Mouse (Mus musculus) natural killer cell, adult 2 months (primary cell): Measurements from ENCODE around the gene Mab21l3.

Experiments
- DNase-seq, 2 experiments: peaks; one replicate each; pipeline ENCODE4 v3.0.0; 2022; ENCODE audit warnings: low spot score in 2 of 2

Mab21l3 gene

DNA sequence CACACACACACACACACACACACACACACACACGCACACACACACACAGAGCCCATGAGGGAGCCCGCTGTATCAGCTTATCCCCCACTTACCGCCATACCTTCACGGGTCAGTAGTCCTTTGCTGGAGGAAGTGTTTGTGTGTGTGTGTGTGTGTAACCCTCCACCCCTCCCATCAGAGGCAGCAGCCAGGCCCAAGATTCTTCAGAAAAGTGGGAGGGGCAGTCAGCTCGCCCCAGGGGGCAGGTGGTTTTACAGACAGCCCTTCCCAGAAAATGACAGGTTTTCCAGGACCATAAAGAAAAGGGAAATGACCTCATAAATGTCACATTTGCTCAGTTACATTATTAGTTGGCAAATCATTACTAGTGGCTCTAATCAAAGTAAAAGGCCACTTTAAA is at the start of gene Mab21l3:
Mab21l3 (minus strand) TSS at position 144 of the 400 bp plus-strand sequence.
- DNase-seq = no peak

DNA sequence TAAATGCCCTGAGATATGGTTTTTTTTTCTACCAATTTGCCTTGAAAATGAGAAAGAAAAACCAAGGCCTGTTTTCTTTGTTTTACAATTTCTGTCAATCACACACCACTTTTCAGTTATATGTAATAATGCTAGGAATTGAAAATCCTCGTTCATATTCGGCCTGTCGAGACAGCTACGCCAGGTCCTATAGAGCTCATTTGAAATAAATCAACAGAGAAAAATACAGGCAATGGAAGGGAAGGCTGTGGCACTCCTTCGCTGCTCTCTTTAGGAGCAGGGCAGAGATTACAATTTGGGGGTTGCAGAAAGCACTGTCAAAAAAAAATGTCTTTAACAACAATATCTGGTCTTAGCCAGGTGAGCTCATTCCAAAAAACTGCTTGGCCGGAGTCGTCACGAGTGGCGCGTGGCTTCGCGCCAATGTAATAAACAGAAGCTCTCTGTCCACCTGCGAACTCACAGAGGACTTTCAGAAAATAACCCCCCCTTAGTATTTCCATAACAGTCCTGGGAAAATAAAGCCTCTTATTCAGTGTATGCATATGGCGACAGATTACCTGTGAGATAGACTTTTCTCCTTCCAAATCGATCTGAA is 48.7 kb upstream of the Mab21l3 start:
- DNase-seq = no peak

DNA sequence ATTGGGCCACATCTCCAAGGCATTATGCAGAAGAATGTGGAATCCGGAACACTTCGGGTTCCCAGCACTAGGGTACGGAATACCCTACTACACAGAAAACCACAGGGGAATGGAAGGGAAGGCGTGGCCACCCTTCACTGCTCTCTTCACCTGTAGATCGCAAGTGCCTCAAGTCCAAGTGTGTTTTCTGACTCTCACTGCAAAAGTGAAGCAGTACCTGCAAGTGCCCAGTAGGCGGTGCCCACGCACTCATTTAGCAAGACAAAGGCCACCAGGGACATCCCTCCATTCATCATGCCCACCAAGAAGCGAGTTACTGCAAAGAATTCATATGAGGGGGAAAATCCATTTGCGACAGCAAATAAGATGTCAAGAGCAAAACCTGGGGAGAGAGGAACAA is 48.1 kb upstream of the Mab21l3 start:
- peak; percentile 23 to 54 for DNase-seq

DNA sequence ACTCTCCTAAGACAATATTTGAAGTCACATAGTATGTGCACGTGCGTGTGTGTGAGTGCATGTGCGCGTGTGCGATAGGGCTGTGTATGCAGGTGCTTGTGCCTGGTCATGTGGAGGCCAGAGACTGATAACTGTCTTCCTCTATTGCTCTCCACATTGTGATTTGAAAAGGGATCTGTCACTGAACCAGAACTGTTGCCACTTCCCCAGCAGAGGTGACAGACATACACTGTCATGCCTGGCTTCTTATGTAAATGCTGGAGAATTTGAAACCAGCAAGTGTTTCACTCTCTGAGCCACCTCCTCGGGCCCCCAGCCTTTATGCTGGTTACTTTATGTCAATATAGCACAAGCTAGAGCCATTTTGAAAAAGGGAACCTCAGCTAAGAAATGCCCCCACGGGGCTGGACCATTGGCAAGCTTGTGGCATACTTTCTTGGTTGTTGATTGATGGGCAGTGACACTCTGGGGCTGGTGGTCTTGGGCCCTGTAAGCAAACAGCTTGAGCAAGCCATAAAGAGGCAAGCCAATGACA is 46.7 kb upstream of the Mab21l3 start:
- peak in 1 of 2 experiments; percentile 32 for DNase-seq

DNA sequence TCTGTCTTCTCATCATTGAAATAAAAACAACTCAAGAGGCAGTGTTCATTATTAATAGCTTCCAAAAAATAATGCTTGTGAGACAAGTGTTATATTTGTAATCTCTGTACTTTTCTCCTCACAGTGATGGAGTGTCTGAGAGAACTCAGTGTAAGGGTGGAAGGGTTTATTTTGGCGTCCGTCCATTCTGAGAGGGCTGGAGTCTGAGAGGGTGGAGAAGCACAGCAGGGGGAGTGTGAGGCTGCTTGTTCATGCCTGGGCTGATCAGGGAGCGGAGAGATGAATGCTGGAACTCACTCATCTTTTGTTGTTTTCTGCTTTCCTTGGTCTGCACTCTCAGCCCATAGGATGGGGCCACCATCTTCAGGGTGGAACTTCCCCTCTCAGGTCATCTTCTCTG is 36.8 kb upstream of the Mab21l3 start:
- no peak for DNase-seq

- no peak for DNase-seq
Observed at GRCm38 (mm10) chr3:101885041-101885440, 36.3 kb upstream of the Mab21l3 start.

DNA sequence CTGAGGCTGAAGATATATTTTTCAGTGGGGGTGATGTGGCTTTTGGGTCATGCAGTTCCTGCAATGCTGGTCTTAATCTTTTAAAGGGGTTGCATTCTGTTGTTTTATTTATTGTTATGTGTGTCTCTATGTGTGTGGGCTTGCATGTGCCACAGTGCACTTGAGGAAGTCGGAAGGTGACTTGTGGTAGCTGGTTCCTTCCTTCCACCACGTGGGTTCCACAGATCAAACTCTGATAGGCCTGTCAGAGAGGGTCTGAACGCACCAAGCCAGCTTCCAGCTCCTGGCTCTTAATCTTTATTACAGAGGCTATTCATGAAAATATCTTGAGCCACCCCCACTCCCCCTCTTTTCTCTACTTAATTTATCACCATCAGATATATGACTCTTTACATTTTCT is 35.1 kb upstream of the Mab21l3 start:
- DNase-seq = no peak

DNA sequence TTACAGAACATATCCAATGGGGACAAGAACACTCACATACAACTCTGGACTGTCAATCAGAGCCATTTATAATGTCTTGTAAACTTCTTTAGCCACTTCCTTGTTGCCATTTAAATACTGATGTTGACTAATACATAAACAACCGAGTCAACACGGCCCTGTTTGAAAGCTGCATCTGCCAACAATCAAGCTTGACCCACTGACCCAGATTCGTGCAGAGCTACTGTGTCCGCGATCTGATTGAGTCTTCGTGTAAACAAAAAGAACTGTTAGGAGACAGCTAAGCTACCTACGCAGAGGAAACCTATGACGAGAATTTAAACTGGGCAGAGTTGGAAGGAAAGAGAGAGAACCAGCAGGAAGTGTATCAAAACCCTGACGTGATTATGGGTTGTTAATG is 33.0 kb upstream of the Mab21l3 start:
- DNase-seq = no peak

DNA sequence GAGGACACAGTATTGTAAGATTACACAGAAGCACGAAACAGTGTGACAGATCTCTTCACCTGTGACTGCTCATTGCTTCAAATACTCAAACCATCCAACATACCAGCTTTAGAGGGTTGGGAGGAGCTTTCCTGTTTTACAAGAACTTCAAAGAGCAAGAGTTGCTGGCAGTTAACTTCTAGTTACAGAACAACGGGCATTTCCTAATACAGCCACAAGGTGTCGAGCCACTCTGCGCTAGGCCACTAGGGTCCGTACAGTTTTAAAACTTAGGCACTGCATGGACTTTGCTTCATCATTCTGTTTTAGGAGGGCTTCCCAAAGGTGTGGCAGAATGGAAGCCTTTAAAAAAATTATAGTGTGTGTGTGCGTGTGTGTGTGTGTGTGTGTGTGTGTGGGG is 32.1 kb upstream of the Mab21l3 start:
- no peak for DNase-seq

GRCm38 (mm10) chr3:101878136-101878535 is 29.4 kb upstream of the Mab21l3 start:
- no peak for DNase-seq

DNA sequence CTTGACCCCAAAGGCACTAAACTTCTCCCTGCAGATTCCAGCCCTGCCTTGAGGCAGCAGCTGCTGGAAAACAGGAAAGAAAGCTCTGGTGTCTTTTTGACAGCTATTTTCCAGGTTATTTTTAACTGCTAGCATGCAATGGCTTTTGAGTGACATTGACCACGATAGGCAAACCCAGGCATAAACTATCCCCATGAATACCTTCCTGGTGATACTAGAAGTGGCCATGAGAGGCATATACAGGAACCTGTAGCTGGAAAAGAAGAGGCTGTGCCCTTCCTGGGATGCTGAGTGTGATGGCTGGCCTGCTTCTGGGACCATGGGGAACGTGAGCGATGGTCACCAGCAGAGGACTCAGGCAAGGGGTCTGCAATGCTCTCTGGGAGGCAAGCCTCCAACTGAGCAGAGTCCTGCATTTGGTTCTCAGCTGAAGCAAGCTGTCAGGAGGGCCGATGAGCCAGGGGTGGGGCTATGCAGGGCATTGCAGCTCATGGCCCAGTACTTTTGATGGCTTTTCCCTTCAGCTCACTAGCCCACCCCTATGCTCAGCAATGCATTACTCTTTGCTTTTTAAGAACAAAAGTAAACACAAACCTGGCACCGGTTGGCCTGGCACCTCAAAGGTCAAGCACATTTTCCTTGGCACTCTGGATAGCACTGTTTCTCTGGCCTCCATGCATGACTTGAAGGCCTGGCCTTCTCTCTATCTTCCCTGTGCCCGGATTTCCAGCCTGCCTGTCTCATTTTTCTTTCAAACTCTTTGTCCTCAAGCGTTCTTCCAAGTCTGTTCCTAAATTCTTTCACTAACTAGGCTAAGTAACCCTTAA is 27.9 kb upstream of the Mab21l3 start:
- no peak for DNase-seq

DNA sequence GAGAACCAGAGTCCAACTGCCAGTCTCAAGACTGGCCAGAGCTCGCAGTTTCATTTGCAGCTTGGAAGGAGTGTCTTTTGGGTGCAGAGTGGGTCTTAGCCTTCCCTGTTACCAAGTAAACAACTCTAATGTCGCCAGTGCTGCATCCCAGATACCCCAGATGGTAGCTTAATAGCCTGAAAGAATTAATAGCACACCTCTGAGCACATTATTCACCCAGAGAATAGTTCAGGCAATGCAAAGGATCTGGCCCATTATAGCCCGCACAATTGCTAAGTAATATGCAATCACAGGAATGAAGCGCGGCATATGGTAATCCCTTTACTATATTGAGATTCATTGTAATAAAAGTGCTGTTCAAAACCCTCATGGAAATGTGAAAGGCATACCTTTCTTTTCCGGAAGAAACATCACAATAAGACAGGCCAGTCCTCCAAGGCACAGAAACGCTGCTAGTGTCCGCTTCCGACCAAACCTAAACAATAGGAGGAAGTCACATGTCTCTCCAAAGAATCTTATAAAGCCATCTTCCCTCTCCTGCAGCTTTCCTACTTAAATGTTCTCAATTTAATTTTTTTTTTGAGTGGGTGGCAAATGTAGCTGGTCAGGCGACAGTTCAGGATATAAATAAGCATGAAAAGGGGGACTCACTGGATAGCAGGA is 26.6 kb upstream of the Mab21l3 start:
- DNase-seq = no peak

DNA sequence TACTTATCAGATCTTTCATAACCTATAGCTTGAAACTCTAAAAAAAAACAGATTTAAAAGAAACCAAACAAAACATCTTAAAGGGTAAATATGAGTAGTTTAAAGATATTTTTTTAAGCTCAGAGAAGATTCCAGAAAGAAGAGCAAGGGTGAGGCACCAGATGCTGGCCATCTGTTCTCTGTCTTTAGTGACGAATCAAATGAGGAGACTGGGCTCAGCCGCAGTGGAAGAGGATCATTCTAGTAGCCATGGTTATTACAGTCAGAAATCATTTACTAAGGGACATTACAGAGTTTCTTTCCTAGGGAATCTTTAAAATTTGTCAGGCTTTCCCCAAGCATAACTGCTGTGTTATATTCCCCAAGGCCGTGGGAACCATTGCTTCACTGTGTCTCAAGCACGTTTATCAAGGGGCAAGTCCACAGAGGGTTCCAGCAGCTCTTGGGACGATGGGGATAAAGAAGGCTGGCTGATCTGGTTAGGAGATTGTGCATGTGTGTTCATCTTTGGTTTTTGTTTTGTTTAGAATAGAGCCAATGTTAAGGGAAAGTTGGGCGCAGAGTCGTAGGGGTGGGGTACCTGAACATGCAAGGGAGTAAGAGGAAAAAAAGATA is 24.4 kb upstream of the Mab21l3 start:
- DNase-seq = no peak

- DNase-seq = no peak
Observed at GRCm38 (mm10) chr3:101871951-101872350, 23.2 kb upstream of the Mab21l3 start.

- no peak for DNase-seq
Observed at GRCm38 (mm10) chr3:101867001-101867421, 18.3 kb upstream of the Mab21l3 start.

DNA sequence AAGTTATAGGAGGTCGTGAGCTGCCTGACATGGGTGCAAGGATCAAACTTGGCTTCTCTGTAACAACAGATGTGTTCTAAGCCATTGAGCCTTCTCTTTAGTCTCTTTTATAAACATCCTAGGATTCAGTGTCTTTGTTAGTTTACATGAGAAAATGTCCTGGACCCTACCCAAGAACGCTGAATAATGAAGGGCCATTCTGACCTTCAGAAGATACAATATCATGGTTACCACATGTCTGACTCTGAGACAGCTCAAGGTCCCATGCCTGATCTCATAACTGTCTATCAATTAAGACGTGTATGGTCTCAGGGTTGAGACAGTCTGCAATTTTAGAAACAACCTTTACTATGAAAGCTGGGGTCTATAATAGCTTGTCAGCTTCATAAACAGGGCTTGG is 13.1 kb upstream of the Mab21l3 start:
- DNase-seq = no peak

GRCm38 (mm10) chr3:101860151-101860550 is 11.4 kb upstream of the Mab21l3 start:
- DNase-seq = no peak

DNA sequence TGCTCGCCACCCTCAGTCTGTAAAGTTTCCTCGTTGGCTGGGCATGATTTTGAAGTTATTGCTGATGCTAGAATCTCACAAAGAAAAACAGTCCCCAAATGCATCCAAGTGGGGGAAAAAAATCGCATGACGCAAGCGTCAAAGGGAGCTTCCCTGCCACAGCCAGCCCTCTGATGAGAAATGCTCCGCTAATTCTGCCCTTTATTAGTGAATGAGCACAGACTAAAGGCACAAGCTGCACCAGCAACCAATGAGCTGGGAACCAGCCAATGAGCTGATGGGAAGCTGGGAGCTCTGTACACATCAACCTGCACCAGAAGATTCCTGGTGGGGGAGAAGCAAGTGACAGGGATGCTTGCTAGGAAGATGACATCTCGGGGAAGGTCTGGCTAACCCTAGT is 11.0 kb upstream of the Mab21l3 start:
- no peak for DNase-seq

- DNase-seq = no peak
Observed at GRCm38 (mm10) chr3:101854075-101854474, 5.3 kb upstream of the Mab21l3 start.

DNA sequence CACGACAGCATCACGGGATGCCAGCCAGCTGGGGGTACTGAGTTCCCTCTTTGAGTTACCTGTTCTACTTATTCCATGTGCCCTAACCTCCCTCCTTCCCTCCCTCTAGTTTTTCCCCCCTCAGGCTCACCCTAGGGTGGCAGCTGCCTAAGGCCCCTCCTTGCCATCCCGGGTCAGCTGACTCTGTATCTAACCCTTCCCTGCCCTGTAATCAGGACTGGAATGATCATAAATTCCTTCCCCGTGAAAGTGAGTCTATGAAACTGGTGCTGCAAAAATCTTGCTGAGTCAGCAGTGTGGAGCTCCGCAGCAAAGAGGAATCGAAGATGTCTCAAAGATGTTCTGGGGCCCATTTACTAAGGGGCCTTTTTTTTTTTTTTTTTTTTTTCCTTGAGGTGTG is 2.6 kb upstream of the Mab21l3 start:
- no peak for DNase-seq

- no peak for DNase-seq
Observed at GRCm38 (mm10) chr3:101846096-101846495, 2.7 kb downstream of the Mab21l3 start.
